Mouse (Mus musculus) inflammation-experienced regulatory T-cells, adult 6 months (primary cell): ENCODE measurements around the gene Emc10. TPM values are rescaled to one million over a fixed set of nuclear protein-coding genes. Genes with fewer than 3 reads are reported as not detected.

ENCODE experiments used
- ATAC-seq: one replicate; pipeline ENCODE4 v1.8.0; 2017
- polyA plus RNA-seq, 3 experiments: library from polyadenylated mRNA; unstranded; fragments of 100-300 nt; shearing (Covaris generic); gene quantifications; one replicate each; pipeline ENCODE4 v1.2.1; 2017

Gene Emc10
- 10 to 100 TPM; 21.0 to 22.5 (median 22.3) TPM for polyA plus RNA-seq

DNA sequence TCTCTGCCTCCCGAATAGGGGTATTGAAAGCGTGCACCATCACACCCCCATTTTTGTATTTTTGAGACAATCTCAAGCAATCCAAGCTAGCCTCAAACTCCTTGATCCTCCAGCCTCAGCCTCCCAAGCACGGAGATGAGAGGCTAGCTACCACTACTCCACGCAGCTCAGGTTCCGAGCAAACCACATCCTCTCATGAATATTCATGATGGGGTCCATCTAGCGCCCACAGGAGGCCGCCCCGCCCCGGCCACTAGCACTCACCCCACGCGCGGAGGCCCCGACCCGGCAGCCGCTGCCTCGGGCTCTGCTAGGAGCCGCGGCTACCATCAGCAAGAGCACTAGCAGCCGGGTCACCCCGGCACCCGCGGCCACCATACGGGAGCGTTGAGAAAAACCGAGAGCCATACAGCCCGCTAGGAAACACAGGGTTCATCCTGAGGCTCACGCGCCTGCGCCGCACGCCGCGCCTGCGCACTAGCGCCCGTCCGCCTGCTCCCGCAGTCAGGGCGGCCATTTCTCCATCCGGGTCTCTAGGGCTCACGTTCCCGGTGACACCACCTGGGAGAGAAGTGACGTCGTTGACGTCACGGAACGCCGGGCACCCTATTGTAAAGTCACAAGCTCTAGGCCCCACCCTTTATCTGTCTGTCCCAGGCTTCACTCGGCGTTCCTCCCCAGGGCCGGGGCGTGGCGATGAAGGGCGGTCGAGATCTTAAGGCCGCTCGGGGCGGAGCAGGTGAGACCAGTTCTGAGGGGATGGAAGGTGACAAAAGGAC is at the start of gene Emc10, which contains the start of gene Fam71e1:
Emc10 (minus strand) TSS at position 538 of the 779 bp plus-strand sequence.
Fam71e1 (plus strand) TSS at position 590 of the 779 bp plus-strand sequence.
- peak; percentile 93 for ATAC-seq

DNA sequence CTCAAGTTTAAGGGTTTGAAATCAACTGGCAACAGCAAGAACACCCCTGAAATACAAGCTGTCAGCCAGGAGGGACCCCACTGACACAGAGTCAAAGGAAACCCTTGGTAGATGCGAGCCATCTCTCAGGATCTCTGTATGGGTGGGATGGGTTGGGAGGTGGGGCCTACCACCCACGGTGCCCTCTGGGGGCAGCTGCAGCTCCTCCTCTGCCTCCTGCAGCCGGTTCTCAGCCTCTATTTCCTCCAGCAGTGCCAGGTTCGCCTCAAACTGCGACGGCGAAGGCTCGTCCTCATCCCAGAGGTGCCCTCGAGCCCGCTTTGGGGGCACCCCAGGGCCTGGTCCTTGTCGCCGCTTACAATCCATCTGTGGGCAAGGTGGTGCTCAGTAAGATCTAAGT is 46.7 kb upstream of the Emc10 start:
- ATAC-seq = no peak

GRCm38 (mm10) chr7:44542555-44542954 is 46.2 kb upstream of the Emc10 start:
- ATAC-seq = no peak

DNA sequence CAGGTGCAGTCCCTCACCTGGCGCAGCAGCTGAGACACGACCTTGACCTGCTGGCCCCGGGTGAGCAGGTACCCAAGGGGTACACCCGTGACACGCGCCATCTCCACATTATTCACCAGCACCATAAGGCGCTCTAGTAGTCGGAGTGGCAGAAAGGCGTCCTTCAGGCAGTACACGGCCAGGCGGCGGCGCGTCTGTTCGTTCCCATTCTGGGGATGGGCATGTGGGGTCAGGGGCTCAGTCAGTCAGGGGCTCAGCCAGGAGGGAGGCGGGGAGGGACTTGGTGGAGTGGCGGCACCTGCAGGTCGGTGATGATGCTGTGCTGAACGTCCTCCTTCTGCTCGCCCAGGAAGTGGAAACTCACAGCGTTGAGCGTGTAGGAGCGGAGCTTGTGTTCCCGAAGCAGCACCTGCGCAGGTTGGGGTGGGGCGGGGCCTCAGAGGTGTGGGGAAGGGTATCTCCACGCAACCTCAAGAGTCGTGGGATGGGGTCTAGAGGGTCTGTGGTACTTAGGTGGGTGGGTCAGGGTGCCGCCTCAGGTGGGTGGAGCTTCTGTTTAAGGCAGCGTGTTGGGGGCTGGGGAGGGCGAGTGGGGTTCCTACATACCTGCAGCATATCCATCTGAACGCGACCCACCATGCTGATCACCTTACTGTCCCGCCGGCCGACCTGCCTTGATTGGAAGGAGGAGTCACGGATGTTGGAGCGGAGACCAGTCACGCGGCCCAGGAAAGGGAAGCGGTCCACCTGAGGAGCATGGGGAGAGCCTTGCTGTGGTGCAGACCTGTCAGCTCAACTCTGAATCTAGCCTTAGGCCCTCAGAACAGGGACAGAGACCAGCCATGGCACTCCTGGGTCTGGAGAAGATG is 42.7 kb upstream of the Emc10 start:
- ATAC-seq = no peak

GRCm38 (mm10) chr7:44537496-44537895 is 41.2 kb upstream of the Emc10 start:
- no peak for ATAC-seq

DNA sequence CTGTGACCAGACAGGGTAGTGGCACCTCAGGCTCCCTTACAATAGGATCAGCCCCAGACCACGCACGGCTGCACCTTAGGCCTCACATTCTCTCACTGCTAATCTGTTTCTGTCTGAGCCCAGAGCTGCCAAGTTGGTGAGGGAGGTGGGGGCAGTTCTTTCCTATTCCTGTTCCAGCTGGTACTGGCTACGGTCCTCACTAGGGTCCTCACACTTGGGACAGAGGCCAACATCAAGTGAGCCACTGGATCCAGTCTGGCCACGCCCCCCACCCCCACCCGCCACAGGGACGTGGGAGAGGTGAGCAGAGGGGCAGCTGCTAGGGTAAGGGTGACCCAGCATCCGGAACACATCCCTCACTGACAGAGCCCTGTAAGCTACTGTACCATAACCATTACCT is 40.7 kb upstream of the Emc10 start:
- ATAC-seq = no peak

GRCm38 (mm10) chr7:44536590-44536968 is 40.2 kb upstream of the Emc10 start:
- ATAC-seq = no peak

GRCm38 (mm10) chr7:44535657-44536589 is 39.6 kb upstream of the Emc10 start:
- no peak for ATAC-seq

- no peak for ATAC-seq
Observed at GRCm38 (mm10) chr7:44534656-44535441, 38.5 kb upstream of the Emc10 start.

- no peak for ATAC-seq
Observed at GRCm38 (mm10) chr7:44534242-44534641, 37.9 kb upstream of the Emc10 start.

- no peak for ATAC-seq
Observed at GRCm38 (mm10) chr7:44533746-44534045, 37.4 kb upstream of the Emc10 start.

DNA sequence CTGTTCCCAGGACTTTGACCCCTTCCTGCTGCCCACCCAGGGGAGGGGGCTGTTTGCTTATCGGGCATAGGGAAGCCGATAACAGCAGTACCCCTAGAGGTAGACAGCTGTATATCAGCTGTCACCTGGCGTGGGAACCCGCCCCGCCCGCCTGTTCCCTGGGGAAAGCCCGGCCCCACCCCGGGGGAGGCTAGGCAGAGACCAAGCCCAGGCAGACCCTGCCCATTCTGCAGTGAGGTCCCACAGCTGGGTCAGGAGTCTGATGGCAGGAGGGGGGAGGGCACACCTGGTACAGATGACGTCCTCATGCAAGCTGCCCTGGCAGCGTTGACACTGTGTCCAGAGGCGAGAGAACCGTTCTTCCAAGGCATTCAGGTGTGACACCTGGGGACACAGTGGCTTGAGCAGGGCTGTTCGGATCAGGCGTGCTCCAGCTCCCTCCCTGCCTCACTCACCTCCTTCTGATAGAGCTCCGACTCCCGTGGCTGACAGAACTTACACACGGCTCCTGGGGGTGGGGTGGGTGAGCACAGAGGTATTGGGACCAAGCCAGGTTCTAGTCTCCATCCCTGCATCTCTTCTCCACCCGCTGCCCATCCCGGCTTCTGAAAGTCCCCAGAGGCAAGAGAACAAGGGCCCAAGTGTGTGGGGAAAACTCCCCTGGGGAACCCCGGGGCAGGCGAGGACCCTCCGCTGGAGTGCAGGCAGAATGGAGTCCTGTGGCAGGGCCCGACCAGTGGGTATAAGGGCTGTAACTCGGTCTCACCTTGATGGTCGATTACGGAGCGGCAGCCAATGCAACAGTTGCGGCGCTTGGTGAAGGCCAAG is 36.8 kb upstream of the Emc10 start:
- no peak for ATAC-seq

DNA sequence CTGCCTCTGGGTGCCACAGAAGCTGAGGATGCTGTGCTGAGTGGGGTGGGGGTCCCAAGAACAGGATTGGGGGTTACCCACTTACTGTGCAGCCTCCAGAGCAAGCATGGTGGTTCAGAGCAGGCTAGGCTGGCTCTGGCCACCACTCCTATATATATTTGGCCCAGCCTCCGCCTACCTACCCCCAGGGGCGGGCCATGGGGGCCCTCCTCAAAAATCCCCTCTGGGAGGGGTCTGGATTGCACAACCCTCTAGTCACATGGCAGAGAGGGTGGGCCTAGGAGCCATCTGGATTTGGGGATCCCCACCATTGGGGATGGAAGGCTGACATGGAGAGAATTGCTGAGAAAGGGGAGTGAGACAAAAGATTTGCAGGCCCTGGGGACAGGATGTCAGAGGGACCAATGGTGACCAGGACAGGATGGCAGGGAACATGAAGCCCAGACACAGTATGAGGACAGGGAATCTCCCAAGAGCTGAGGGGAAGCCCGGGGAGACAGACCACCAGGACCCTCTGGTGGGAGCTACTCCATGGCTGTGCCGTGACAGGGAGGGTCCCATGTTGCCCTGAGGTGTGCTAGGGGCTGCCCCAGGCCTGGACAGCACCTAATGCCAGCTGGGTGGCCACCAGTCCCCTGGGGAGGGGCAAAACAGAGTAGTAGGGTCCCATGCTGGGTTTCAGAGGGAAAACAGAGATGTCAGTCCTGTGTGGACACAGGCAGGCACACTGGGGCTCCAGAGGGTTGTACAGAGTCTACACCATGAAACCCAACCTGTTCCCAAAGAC is 35.8 kb upstream of the Emc10 start, which contains the start of gene Spib:
Spib (minus strand) TSS at position 126 of the 787 bp plus-strand sequence.
- ATAC-seq = no peak

DNA sequence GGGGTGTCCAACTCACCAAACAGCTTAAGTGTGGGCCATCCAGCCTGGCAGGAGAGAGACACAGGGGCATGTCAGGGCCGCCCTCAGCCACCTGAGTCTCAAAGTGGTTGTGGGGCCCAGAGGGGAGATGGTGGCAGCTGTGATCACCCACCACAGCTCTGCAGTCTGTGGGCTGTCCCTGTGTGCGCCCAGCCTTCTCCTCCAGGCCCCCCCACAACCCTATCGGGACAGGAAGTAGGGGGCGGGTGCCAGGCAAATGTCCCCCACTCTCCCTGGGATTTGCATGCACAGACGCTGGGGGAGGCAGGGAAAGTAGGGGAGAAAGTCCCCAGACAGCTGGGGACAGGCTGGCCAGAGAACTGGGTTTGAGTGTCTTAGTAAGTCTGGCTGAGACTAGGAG is 34.9 kb upstream of the Emc10 start:
- ATAC-seq = no peak

GRCm38 (mm10) chr7:44530507-44530906 is 34.2 kb upstream of the Emc10 start:
- ATAC-seq = no peak

DNA sequence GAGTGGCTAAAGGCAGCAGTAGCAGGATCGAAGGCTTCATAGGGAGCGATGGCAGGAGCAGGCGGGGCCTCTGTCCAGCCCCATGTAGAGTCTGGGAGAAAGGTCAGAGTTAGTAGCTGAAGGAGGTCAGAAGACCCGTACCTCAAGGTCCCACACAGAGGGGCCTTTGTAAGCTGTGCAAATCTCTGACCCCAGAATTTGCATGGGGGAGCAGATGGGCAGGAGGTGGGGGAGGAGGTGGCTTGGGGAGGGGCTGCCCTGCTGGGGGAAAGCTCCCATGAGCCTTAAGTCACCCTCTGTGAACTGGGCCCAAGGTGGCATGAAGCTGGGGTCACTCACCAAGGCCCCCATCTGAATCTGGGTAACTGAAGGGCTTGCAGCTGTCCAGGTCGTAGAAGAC is 33.2 kb upstream of the Emc10 start:
- no peak for ATAC-seq

DNA sequence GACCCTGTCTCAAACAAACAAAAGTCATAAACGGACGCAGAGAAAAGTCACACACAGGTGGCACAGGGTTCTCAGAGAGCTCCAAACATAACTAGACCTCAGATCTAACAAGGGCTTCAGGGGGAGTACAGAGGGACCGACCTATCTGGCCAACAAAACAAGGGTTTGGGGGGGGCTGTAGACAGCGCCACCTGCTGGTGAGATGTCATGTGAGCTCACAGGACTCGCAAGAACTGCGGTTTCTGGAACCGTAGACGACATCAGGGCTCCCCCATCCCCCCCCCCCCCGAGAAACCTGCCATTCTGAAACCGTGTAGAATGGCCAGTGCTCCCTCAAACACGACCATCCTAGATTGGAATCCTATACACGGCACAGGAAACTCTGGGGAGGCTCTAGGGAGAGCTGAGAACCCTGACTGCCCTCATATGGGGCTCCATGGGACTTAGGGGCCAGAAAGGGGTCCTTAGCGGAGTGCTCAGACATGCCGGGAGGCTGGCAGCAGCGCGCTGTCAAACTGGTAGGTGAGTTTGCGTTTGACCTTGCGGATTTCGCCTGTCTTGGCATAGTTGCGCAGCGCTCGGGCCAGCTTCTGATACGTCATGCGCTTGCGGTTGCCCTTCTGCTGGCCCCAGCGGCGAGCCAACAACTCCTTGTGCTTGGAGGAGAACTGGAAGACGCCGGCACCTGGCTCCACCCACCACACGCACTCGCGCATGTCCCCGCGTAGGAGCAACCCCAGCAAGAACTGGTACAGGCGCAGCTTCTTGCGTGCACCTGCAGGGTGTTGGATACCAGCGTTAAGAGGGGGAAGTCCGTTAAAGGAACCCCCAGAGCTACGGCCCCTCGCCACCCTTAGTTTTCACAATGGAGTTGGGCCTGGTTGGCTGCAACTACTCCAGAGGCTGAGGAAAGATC is 31.4 kb upstream of the Emc10 start:
- peak; percentile 50 for ATAC-seq

GRCm38 (mm10) chr7:44526414-44527154 is 30.3 kb upstream of the Emc10 start:
- no peak for ATAC-seq
